Comparison of ENCODE assay signal across 14 mouse cellular contexts in genomic region chr9:113421645-113422044, GRCm38 (mm10).
DNase-seq lines count a peak whose midpoint lies in the region; ATAC-seq and TF ChIP-seq lines count a peak whose summit lies in the region.
"Had no signal": no experiment of that assay in that cellular context is flagged by ENCODE, and none has a peak within 500 bp of the region (broad histone marks: within the 10 kb centered on the region; RNA-seq: fewer than 3 reads in every experiment).

No protein-coding gene starts in this region.

- TF ChIP-seq CTCF in hindbrain, postnatal 0 days (IDR thresholded peaks at IDR 0.05; ENCODE audit: low read depth) = peak; percentile 42
- TF ChIP-seq CTCF in testis, adult 2 months (IDR thresholded peaks at IDR 0.05; ENCODE audit: control insufficient read depth, insufficient read depth, insufficient replicate concordance, low read depth, low read length) = no peak

- H3K4me1 ChIP-seq in hindbrain, postnatal 0 days (ENCODE audit: insufficient read depth, low read length) = no peaks in the 10 kb centered on the region
- no peaks in the 10 kb centered on the region for H3K4me1 ChIP-seq in hindbrain, embryonic 13.5 days (replicated peaks)
- peaks cover 6% of the 10 kb centered on the region for H3K4me1 ChIP-seq in testis, adult 2 months (ENCODE audit: control insufficient read depth, insufficient read depth, low read length)
- H3K4me1 ChIP-seq: intestine, embryonic 15.5 days; stomach, embryonic 15.5 days had no signal

- peak; percentile 47 for DNase-seq in hindbrain, postnatal 0 days (ENCODE audit: low spot score)
- no peak for DNase-seq in testis, postnatal 14 days (ENCODE audit: low spot score)
- peak; percentile 3 for DNase-seq in c-Kit-positive CD71-positive TER-119-negative erythroid progenitor cells, embryonic 14.5 days (ENCODE audit: low read depth)
- no peak for DNase-seq in right cerebral cortex, postnatal 25 days
- DNase-seq: cerebellum, postnatal 14 days; heart, adult 11 months; kidney, postnatal 4 days; lung, postnatal 10 days had no signal

- no peaks in the 10 kb centered on the region for H3K27me3 ChIP-seq in hindbrain, postnatal 0 days (ENCODE audit: insufficient read depth, low read length)
- no peaks in the 10 kb centered on the region for H3K27me3 ChIP-seq in hindbrain, embryonic 13.5 days
- H3K27me3 ChIP-seq in testis, adult 2 months (ENCODE audit: control insufficient read depth, insufficient read depth, low read length) = no peaks in the 10 kb centered on the region
- H3K27me3 ChIP-seq: intestine, embryonic 15.5 days; stomach, embryonic 15.5 days had no signal

- no peaks in the 10 kb centered on the region for H3K36me3 ChIP-seq in hindbrain, postnatal 0 days (ENCODE audit: insufficient read depth, low read length)
- no peaks in the 10 kb centered on the region for H3K36me3 ChIP-seq in hindbrain, embryonic 13.5 days
- no peaks in the 10 kb centered on the region for H3K36me3 ChIP-seq in testis, adult 2 months (ENCODE audit: control insufficient read depth, insufficient read depth, low read length)
- H3K36me3 ChIP-seq: intestine, embryonic 15.5 days; stomach, embryonic 15.5 days had no signal

- no peak overlapping the region for H3K9ac ChIP-seq in hindbrain, postnatal 0 days (replicated peaks; ENCODE audit: low read length)
- H3K9ac ChIP-seq in hindbrain, embryonic 13.5 days = no peak overlapping the region
- H3K9ac ChIP-seq: intestine, embryonic 15.5 days; stomach, embryonic 15.5 days had no signal

- H3K9me3 ChIP-seq in hindbrain, postnatal 0 days (ENCODE audit: low read length) = no peaks in the 10 kb centered on the region
- no peaks in the 10 kb centered on the region for H3K9me3 ChIP-seq in hindbrain, embryonic 13.5 days
- H3K9me3 ChIP-seq: intestine, embryonic 15.5 days; stomach, embryonic 15.5 days had no signal

- H3K4me3 ChIP-seq in hindbrain, postnatal 0 days (ENCODE audit: low read length) = no peak overlapping the region
- H3K4me3 ChIP-seq in hindbrain, embryonic 13.5 days = no peak overlapping the region
- peak overlapping the region; percentile 70; the same call in 1 of the 2 replicates for H3K4me3 ChIP-seq in testis, adult 2 months (ENCODE audit: control insufficient read depth, low read depth, low read length)
- H3K4me3 ChIP-seq: intestine, embryonic 15.5 days; stomach, embryonic 15.5 days had no signal

- no peak for TF ChIP-seq POLR2A in testis, adult 2 months (IDR thresholded peaks at IDR 0.05; ENCODE audit: control insufficient read depth, low read depth, low read length)

- ATAC-seq in hindbrain, postnatal 0 days = no peak
- no peak for ATAC-seq in hindbrain, embryonic 13.5 days (ENCODE audit: low FRiP score)
- no peak for ATAC-seq in megakaryocyte progenitor cell, adult 5-6 weeks (replicated peaks; ENCODE audit: poor library complexity)
- ATAC-seq in monocyte, adult 5-6 weeks (replicated peaks; ENCODE audit: insufficient number of reproducible peaks, low FRiP score, low TSS enrichment, poor library complexity, severe bottlenecking) = no peak
- ATAC-seq: intestine, embryonic 15.5 days had no signal

- H3K4me2 ChIP-seq in hindbrain, postnatal 0 days (ENCODE audit: low read depth, low read length) = no peak overlapping the region
- H3K4me2 ChIP-seq in hindbrain, embryonic 13.5 days = no peak overlapping the region
- H3K4me2 ChIP-seq: intestine, embryonic 15.5 days; stomach, embryonic 15.5 days had no signal

- H3K27ac ChIP-seq in hindbrain, postnatal 0 days = no peak overlapping the region
- H3K27ac ChIP-seq in hindbrain, embryonic 13.5 days = no peak overlapping the region
- H3K27ac ChIP-seq in testis, adult 2 months (ENCODE audit: control insufficient read depth, insufficient read depth, low read depth, low read length) = no peak overlapping the region
- H3K27ac ChIP-seq: intestine, embryonic 15.5 days; stomach, embryonic 15.5 days had no signal

Comparison
In these comparisons a context has a peak if more than half of its experiments do, and no peak if none do; other contexts are left out.
1. DNase-seq: peak in hindbrain, postnatal 0 days (single experiment) and c-Kit-positive CD71-positive TER-119-negative erythroid progenitor cells, embryonic 14.5 days (single experiment); none in testis, postnatal 14 days (single experiment) and right cerebral cortex, postnatal 25 days (single experiment).